Mouse (Mus musculus): ENCODE results near the gene Gtf2h2. TPM values are rescaled to one million over a fixed set of nuclear protein-coding genes. Genes with fewer than 3 reads are reported as not detected.
A peak's percentile ranks its signal among the peaks of the same experiment; 100 is the strongest.

Gtf2h2 gene
- polyA plus RNA-seq (2021) = 38.9 TPM

- H3K27me3 ChIP-seq = no peaks in the 10 kb centered on the region
- CTCF ChIA-PET = interaction anchor here (0.9 to 2.6 kb wide), 14 partner anchors 9 to 168 kb away, joined by 3 to 7 read pairs (median 4); no protein-coding TSS in a partner anchor
- DNase-seq (ENCODE audit: low read depth, low spot score) (peak; percentile 44), ATAC-seq (peak; percentile 57)
- in situ Hi-C loops (cut with MboI; ENCODE audit: low pct_unique_long_range_greater_than_20kb) = loop anchor here (5.0 to 10.0 kb wide), 2 partner anchors 63 to 120 kb away; partner anchors contain the start of gene Ocln
- TF ChIP-seq CTCF (IDR thresholded peaks at IDR 0.05) = peak; percentile 98
- POLR2A ChIA-PET = interaction anchor here (0.6 to 1.5 kb wide), 9 partner anchors 15 to 159 kb away, joined by 3 to 4 read pairs (median 3); partner anchors contain the start of genes Ak6 and Rad17
These were observed at the start of gene Gtf2h2 for GRCm38 (mm10) chr13:100492061-100492787. TSS of gene Gtf2h2 (minus strand) at chr13:100492579.

DNA sequence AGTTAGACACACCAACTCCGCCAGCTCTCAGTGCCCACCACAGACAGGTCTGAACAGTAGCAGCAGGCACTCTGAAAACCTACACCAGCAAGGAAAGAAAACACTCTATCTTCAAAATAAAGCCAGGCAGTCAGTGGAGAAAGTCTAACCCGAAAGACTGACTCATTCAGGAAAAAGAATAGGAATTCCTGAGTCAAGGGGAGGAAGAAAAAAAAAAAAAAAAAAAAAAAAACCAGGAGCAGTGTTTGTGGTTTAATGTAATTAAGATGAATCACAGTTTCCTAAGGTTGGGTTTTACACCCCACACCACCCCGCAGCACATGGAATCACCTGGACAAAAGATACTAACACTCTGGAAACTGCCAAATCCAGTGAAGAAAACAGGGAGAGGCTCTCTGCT, 43.8 kb upstream of the Gtf2h2 start:
- ATAC-seq (no peak), DNase-seq (ENCODE audit: low read depth, low spot score) (no peak)
- ChIA-PET CTCF (interaction anchor here (1.0 to 1.3 kb wide), 3 partner anchors 14 to 16 kb away, joined by 3 to 5 read pairs (median 4); no protein-coding TSS in a partner anchor), POLR2A (interaction anchor here (0.7 kb wide), 1 partner anchor 21 kb away, joined by 6 read pairs; no protein-coding TSS in a partner anchor)
- H3K27me3 ChIP-seq = no peaks in the 10 kb centered on the region
- TF ChIP-seq CTCF (IDR thresholded peaks at IDR 0.05) = no peak
- in situ Hi-C loops (cut with MboI; ENCODE audit: low pct_unique_long_range_greater_than_20kb) = no loop called here

GRCm38 (mm10) chr13:100532788-100533365, 40.5 kb upstream of the Gtf2h2 start:
- H3K27me3 ChIP-seq = no peaks in the 10 kb centered on the region
- ATAC-seq (no peak), DNase-seq (ENCODE audit: low read depth, low spot score) (no peak)
- ChIA-PET POLR2A (interaction anchor here (1.0 kb wide), 1 partner anchor 19 kb away, joined by 3 read pairs; no protein-coding TSS in a partner anchor), CTCF (interaction anchor here (0.9 to 1.5 kb wide), 3 partner anchors 11 to 16 kb away, joined by 3 to 4 read pairs (median 3); no protein-coding TSS in a partner anchor)
- in situ Hi-C loops (cut with MboI; ENCODE audit: low pct_unique_long_range_greater_than_20kb) = no loop called here
- TF ChIP-seq CTCF (IDR thresholded peaks at IDR 0.05) = no peak

DNA sequence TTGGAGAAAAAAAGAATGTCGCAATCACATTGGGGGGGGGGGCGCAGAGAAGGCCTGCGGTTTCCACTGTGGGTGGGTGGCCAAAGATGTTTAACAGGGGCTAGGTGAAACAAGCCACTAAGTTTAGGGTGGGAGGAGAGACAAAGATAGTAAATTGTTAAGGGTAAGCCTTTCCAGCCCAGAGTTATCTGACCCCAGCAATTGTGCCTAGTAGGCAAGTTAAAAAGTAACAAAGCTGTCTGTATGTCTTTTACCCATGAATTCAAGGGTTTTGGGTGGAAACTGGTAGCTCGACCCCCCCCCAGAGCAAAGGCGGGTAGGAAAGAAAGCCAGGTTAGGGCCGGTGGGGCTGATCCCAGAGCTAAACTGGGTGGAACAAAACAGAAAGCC, 34.3 kb upstream of the Gtf2h2 start:
- in situ Hi-C loops (cut with MboI; ENCODE audit: low pct_unique_long_range_greater_than_20kb) = no loop called here
- H3K27me3 ChIP-seq = no peaks in the 10 kb centered on the region
- no peak for TF ChIP-seq CTCF (IDR thresholded peaks at IDR 0.05)
- ATAC-seq (no peak), DNase-seq (ENCODE audit: low read depth, low spot score) (no peak)
- POLR2A ChIA-PET = no interaction called here
- CTCF ChIA-PET = interaction anchor here (1.4 kb wide), 1 partner anchor 10 kb away, joined by 3 read pairs; no protein-coding TSS in a partner anchor

GRCm38 (mm10) chr13:100525935-100526648, 33.7 kb upstream of the Gtf2h2 start:
- no peaks in the 10 kb centered on the region for H3K27me3 ChIP-seq
- TF ChIP-seq CTCF (IDR thresholded peaks at IDR 0.05) = no peak
- ChIA-PET POLR2A (no interaction called here), CTCF (interaction anchor here (1.4 kb wide), 1 partner anchor 10 kb away, joined by 3 read pairs; no protein-coding TSS in a partner anchor)
- ATAC-seq (no peak), DNase-seq (ENCODE audit: low read depth, low spot score) (no peak)
- in situ Hi-C loops (cut with MboI; ENCODE audit: low pct_unique_long_range_greater_than_20kb) = no loop called here

GRCm38 (mm10) chr13:100524896-100525295, 32.5 kb upstream of the Gtf2h2 start:
- ATAC-seq = no peak
- CTCF ChIA-PET = no interaction called here
- no peak for DNase-seq (ENCODE audit: low read depth, low spot score)
- in situ Hi-C loops (cut with MboI; ENCODE audit: low pct_unique_long_range_greater_than_20kb) = no loop called here
- no peak for TF ChIP-seq CTCF (IDR thresholded peaks at IDR 0.05)
- no peaks in the 10 kb centered on the region for H3K27me3 ChIP-seq
- POLR2A ChIA-PET = interaction anchor here (0.7 kb wide), 1 partner anchor 70 kb away, joined by 3 read pairs; no protein-coding TSS in a partner anchor

- ATAC-seq = no peak
- CTCF ChIA-PET = no interaction called here
These were observed 31.3 kb upstream of the Gtf2h2 start for GRCm38 (mm10) chr13:100523698-100524097.

DNA sequence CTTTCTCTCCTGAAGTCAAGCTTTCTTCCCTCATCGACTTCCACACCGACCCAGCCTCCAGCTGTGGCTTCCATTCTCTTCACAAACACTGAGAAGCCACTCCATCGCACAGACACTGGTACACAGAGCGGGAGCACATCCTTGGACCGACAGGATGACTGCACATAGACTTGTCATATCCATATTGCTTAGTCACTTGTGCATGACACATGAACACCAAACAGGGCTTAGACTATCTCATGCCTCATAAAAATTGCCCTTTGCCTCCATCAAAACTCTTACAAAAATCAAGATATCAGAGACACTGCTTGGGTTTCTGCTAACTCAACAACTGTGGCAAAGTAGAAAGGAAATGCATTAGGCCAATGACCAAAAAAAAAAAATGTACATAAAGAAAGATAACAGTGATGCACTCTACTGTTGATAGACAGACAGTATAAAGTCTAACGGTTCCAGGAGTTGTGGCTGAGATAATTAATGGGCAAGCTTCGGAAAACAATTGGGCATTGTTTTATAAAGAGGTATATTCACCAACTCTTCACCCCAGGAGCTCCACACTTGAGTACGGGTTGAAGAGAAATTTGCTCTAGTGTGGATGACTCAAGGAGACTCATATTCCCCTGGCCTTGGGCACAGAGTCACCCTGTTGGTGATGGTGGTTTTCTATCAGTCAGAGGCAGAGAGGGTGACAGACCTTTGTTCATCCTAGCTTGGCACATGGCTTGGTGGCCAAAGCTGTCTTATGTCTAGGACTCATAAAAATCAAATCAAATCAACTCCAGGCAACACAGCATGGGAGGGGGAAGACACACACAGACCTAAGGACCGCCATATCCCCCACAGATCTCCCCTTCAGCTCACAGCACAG, 29.6 kb upstream of the Gtf2h2 start:
- DNase-seq (ENCODE audit: low read depth, low spot score) = no peak
- in situ Hi-C loops (cut with MboI; ENCODE audit: low pct_unique_long_range_greater_than_20kb) = no loop called here
- no peaks in the 10 kb centered on the region for H3K27me3 ChIP-seq
- ChIA-PET POLR2A (no interaction called here), CTCF (interaction anchor here (1.3 to 1.8 kb wide), 3 partner anchors 11 to 15 kb away, joined by 4 to 5 read pairs (median 4); no protein-coding TSS in a partner anchor)
- no peak for ATAC-seq
- no peak for TF ChIP-seq CTCF (IDR thresholded peaks at IDR 0.05)

More at GRCm38 (mm10) chr13:100523698-100524097, 31.3 kb upstream of the Gtf2h2 start:
- H3K27me3 ChIP-seq = no peaks in the 10 kb centered on the region
- POLR2A ChIA-PET = no interaction called here
- no peak for TF ChIP-seq CTCF (IDR thresholded peaks at IDR 0.05)
- no peak for DNase-seq (ENCODE audit: low read depth, low spot score)
- in situ Hi-C loops (cut with MboI; ENCODE audit: low pct_unique_long_range_greater_than_20kb) = no loop called here

DNA sequence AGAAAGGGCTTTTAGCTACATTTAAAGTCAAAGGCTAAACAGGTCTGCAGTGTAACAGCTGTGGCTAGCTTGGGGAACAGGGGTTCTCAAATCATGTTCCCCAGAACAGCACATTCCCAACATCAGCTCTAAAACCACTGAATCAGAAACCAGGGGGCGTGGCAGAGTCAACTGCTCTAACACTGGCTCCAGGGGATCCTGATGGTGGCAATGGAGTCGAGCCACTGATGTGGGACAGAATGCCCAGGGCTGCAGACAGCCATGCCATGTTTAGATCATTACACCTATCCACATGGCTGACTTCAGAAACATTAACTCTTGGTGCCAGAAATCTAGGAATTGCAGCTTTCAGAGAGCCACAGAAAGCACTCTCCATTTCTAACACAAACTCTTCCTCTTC, 26.8 kb upstream of the Gtf2h2 start:
- ChIA-PET CTCF (interaction anchor here (0.8 to 2.2 kb wide), 6 partner anchors 9 to 105 kb away, joined by 3 to 5 read pairs (median 4); no protein-coding TSS in a partner anchor), POLR2A (interaction anchor here (0.7 to 0.9 kb wide), 2 partner anchors 16 to 31 kb away, joined by 3 read pairs; no protein-coding TSS in a partner anchor)
- TF ChIP-seq CTCF (IDR thresholded peaks at IDR 0.05) = no peak
- no peak for DNase-seq (ENCODE audit: low read depth, low spot score)
- ATAC-seq = peak; percentile 63
- in situ Hi-C loops (cut with MboI; ENCODE audit: low pct_unique_long_range_greater_than_20kb) = no loop called here
- H3K27me3 ChIP-seq = no peaks in the 10 kb centered on the region
